Mouse (Mus musculus) CD4-positive, CD25-positive, alpha-beta regulatory T cell, adult 4 months (primary cell): ENCODE measurements around the gene Ppp1r14a. TPM values are rescaled to one million over a fixed set of nuclear protein-coding genes. Genes with fewer than 3 reads are reported as not detected.

Source experiments
- ATAC-seq: one replicate; pipeline ENCODE4 v1.8.0; 2017
- polyA plus RNA-seq, 2 experiments: library from polyadenylated mRNA; unstranded; fragments of 100-300 nt; shearing (Covaris generic); gene quantifications; one replicate each; pipeline ENCODE4 v1.2.1; 2017

Gene Ppp1r14a
- polyA plus RNA-seq, 2 experiments from 2014 or later, result not detected

DNA sequence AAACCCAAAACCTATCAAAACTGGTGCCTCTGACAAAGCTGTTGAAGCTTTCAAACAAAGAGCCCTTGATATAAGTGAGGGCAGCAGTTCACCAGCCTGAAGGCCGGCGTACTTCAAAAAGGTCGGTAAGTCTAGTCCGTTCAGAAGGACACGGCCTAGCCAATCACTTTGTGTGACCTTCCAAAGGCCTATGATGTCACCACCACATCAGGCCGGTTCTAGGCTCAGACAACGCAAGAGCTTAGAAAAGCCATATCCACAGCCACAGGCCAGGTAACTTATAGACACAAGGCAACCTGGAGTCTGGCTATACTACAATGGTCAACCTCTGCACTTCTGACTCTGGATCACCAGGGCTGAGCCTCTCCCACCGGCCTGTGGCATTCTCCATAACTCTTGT is 9.2 kb upstream of the Ppp1r14a start:
- ATAC-seq, result no peak

DNA sequence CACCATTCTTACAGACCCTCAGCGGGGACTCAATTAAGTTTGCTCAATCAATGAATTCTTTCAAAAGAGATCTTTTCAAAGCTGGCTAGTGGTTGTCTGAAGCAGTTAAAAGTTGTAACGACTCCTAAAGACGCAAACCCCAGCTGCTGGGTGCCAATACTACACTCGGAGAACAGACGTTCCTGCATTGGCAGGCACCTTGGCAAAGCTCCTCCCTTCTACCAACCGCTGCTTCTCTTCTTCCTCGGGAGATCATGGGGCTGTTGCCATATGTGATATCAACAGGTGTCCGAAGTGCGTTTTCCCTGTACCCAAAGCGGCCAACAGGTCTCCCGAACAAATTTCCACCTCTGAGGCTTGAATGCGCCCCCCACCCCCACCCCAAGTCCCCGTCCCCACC is 8.3 kb upstream of the Ppp1r14a start:
- ATAC-seq, result peak; percentile 34

DNA sequence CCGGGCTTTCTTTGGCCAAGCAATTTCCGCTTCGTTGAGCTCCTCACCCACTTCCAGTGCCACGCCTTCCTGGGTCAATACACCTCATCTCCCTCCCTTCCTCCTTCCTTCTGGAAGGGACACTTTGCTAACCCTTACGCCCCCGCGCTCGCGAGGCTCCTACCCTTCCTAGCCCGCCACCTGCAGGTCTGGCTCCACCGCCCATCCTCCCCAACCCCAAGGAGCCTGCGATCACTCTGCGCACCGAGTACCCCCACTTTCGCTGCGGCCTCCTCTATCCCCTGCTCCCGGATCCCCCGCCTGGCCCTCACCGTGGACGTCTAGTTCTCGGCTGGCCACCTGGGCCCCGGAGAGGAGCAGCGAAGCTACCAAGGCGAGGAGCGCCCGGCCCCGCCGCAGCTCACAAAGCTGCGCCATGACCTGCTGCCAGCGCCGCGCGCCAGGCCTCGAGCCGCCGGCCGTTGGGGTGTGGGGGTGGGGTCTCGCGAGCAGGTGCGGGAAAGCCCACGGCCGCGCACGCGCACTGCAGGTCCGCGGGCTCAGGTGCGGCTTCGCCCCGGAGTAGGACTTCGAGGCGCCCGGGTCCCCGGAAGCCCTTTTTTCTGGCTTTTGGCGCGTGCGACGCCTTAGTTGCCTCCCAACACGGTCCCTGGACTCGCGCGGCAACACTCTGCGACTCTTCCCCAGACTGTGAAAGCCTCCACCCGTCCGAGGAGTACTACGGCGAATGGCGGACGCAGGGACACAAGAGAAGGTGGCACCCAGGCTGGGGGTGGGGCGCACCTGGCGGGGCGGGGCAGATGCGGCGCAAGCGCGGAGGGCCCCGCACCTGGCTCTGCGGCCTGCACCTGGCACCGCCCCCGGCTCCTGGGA is 7.7 kb upstream of the Ppp1r14a start, which contains the start of gene Spint2:
Spint2 (minus strand) TSS at position 712 of the 873 bp plus-strand sequence.
- peak; percentile 73 for ATAC-seq

DNA sequence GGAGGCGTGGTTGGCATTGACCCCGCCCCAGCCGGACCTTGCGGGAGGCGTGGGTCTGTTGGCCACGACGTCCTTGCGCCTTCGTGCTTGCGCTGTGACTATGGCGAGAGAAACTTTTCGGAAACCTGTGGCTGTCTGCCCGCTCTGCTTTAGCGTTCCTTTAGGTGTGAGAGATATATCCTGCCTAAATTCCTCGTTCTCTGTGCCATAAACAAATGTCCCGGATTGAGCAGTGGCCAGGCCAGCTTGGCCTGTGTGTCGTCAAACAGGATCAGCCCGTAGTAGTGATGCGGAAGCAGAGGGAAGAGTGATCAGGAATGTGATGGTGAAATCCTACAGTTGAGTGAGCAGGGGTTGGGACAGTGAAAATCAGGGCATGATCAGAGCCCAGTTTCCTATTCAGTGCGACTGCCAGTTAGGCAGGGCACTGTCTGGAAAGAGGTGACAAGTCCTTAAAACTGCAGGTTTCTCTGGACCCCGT is 7.0 kb upstream of the Ppp1r14a start:
- no peak for ATAC-seq

DNA sequence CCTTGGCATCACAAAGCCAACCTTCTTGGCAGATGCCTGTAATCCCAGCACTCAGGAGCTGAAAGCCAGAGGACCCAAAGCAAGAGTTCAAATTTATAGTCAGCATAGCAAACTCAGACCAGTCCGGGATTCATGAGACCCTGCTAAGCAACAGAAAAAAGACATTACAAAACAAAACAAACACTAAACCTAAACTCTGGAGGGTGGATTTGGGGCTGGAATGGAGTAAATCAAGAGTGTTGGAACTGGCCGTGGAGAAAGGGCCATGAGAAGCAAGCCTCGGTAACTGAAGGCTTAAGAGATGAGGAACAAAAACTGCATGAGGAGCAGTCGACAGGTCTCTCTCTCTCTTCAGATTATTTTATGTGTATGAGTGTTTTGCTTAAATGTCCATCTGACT is 5.2 kb upstream of the Ppp1r14a start:
- no peak for ATAC-seq

DNA sequence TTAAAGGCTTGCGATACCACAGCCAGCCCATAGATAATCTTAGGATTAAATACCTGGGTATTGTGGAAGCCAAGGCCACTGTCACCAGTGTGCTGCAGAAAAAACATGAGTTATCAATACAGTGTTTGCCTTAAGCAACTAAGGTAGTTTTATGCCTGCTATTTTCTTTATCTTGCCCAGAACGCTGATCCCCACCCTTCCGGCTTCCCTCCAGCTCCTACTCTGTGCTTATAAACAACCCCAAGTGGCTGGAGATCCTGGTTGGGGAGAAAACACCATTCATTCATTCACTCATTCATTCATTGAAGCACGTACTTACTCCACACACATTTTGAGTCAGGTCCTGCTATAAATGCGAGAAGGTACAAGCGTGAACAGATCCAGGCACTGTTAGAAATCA is 4.6 kb upstream of the Ppp1r14a start:
- ATAC-seq, result no peak

DNA sequence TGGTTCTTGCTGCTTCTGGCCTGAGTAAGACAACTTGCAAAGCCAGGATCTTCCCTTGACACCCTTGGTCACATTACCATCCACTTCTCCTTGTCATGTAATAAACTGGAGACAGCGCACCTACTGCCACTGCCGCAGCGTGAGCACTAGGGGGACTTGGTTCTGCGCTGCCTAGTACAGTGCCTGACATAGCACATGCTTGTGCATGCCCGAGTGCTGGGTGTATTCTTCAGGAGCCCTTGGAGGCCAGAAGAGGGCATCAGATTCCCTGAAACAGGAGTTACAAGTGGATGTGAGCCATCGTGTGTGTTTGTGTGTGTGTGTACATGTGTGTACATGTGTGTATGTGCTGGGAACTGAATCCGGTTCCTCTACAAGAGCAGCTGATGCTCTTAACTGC is 1.6 kb upstream of the Ppp1r14a start:
- ATAC-seq, result no peak

DNA sequence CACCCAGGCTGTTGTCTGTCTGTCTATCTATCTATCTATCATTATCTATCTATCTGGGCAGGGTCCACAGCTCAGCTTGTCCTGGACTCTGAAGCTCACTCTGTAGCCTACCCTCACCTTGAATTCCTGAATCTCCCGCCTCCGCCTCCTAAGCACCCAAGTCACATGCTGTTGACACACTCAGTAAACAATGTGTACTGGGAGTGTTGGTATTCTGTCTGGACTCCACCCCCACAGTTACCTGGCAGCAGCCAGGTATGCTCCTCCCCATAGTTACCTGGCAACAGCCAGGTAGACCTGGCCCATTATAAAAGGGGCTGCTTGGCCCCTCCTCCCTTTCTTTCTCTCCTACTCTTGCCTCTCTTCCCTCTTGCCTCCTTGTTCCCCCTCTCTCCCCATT is 1.0 kb upstream of the Ppp1r14a start:
- no peak for ATAC-seq

DNA sequence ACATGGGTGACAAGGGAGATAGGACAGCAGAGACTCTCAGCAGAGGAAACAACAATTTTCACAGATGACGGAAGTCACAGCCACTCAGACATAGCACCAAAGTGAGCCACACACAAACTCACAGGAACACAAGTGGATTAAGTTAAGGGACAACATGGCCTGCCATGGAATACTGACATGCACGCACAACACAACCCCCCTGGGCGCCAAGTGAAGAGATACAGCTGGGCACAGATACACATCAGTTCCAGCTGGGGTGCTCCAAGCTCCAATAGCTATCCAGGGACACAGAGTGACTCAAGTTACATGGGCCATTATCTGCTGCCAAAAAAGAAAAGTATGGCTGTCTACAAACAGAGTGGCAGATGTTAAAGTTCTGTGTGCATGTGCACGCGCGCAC is 748 bp downstream of the Ppp1r14a start:
- no peak for ATAC-seq

DNA sequence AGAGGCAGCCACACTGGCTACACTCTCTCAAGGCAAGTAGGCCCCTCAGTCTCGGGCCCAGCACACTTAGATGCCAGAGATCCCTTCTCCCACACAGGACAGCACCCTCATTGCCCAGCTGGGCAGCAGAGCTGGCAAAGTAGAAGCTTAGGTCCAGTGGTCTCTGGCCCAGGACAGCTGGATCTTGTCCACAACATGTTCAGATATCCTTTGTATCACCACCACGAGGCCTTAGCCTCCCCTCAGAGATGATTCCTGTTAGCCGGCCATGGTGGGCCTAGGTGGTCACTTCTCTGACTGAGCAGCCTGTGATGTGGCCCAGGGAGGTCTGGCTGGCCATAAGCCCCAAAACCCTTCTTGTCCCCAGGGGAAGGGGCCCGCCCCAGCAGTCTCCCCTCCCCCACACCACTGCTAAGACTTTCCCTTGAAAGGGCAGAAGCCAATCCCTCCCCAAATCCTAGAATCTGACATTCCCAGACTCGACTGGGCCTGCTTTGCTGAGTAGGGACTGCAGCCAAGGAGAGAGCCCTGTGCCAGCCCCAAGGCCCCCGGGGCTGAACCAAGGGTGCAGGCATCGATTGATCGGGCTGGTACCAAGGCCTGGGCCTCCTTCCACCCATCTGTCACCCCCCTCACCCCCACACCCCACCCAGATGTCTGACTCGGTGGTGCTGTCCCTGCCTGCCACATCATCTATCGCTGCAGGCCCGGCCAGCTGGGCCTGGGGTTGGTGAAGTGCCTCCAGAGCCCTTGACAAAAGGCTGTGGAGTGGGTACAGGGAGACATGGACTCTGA is 1.8 kb downstream of the Ppp1r14a start:
- ATAC-seq, result no peak

DNA sequence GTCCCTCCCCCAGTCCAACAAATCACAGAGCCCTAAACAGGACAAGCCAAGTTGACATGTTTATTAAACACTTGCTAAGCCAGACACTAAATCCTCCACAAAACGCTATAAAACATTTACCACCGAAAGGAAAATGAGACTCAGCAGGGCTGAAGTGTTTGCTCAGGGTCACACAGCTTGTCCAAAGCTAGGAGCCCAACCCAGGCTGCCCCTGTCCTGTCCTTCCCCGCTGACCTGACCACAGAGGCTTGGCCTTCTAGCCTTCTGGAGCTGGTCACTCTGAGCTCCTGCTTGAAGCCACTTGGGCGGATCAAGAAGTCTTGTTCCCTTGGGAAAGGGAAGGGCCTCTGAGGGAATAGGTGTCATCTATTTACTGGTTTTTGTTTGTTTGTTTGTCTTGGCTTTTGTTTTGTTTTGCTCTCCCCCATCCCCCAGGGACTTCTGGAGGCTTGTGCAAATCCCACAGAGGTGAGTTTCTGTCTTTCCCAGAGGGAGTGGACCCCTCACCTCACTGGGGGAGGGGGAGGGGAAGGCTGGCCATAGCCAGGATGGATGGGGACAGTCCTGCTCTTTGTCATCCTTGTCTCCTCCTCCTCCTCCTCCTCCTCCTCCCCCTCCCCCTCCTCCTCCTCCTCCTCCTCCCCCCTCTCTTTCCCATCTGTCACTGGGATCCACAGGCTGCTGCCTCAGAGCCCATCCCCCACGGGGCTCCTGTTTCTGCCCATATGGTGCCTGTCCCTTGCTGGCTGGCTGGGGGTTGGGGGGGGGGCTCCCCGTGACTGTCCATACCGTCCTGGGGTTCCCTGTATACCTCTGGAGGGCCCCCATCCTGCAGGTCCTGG is 2.7 kb downstream of the Ppp1r14a start:
- no peak for ATAC-seq

DNA sequence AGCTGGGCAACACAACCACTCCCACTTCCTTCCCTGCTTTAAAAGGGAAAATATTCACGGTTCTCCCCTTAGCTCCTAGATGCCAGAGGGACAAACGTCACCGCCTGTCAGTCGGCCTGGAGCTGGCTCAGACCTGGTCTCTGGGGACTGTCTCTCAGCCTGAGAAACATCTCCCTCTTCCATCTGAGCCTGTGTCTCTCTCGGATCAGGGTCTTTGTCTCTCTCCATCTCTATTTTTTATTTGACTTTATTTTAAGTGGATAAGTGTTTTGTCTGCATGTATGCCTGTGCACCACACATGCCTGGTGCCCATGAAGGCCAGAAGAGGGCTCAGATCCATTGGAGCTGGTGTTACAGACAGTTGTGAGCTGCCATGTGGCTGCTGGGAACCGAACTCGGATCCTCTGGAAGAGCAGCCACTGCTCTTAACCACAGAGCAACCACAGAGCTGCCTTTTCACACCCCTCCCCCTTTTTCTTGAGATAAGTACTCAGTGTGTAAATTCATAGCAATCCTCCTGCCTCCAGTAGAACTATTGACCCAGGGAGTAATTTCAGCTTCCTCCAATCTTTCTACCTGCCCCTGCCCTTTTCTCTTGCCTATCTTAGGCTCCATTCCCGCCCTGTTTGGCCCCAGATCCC is 3.5 kb downstream of the Ppp1r14a start:
- ATAC-seq, result no peak

DNA sequence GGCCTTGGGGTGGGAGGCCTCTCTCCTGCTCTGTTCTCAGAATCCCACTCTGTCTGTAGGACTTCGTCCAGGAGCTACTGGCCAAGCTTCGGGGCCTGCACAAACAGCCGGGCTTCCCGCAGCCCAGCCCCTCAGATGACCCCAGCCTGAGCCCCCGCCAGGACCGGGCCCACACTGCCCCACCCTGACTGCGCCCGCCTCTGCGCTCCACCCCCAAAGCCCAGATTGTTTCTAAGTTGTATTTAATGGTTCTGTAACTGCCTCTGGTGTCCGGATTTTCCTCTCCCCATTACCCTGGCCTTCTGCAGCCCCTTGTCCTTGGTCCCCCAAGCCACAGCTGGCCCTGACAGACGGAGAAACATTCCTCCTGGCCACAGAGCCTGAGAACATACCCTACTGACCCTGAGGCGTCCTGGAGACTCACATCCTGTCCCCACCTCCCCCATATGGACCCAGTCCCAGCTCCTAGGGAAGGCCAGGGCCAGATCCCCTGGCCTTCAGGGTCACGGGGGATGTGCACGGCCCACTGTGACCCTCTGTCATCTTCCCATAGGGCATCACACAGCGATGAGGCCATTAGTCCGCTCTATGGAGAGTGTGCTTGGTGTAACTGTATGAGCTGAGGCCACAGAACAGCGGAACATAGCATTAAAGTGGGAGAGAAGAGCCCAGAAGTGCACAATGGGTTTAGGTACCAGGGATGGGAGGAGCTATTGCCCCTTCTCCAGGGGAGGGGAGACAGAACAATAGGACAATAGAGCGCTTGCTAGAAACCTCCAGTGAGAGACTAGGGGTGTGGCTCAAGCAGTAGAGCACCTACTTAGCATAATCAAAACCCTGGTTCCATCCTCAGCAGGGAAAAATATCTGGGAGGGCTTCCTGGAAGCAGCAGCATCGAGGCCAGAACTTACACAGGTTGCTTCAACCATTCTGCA is 4.3 kb downstream of the Ppp1r14a start:
- ATAC-seq, result no peak

DNA sequence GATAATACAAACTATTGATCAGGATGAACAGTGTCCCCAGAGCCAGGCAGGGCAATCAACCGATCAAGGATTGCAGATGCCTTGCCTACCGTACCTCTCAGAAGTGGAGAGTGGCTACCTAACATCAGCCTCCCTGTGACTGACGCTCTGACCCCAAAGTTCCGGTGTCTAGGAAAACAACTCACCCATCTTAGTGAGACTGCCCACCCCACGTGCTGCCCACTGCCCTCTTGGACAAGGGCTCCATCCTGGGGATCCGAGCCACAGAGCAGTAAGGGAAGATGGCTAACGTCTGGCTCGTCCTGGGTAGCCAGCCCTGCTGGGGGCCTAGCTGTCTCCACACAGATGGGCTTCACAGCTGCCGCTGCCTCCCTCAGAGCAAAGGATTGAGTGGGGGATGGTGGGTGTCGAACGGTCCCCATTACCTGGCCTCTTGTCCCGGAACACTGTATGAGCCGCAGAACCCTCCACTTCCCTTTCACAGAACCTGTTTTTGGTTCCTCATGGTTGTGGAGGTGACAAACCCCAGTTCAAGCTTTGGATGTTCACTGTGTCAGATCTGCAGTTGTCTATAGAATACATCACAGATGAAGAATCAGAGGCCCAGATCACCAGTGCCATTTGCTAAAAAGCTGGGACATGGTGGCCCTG is 5.1 kb downstream of the Ppp1r14a start:
- ATAC-seq, result no peak

DNA sequence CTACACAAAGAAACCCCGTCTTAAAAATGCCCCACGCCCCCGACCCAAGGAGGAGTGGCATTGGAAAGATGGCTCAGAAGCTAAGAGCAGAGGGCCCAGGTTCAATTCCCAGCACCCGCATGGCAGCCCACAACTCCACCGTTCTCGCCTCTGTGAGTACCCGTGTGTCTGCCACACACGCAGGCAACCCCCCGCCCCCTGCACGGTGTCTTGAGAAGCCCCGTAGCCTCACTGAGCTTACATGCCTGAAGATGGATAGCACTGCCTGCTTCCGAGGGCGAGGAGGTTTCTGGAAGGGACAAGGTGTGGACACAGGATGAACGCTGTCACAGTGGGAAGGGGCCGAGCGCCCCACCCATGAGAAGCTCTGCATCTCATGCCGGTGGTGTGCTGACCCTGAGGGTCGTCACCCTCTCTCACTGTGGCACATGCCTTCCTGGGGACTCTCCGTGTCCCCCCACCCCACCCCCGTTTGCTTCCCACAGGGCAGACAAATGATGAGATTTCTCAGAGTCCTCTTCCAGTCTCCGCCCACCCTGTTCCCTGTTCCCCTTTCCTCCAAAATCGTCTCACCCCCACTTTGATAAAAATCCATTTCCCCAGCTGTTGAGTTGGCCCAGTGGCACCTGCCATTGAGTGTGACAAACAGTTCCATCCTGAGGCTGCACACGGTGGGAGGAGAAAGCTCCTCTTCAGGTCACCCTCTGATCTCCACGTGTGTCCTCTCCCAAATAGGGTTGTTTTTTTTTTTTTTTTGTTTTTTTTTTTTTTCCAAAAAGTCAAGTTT is 6.9 kb downstream of the Ppp1r14a start:
- ATAC-seq, result no peak

DNA sequence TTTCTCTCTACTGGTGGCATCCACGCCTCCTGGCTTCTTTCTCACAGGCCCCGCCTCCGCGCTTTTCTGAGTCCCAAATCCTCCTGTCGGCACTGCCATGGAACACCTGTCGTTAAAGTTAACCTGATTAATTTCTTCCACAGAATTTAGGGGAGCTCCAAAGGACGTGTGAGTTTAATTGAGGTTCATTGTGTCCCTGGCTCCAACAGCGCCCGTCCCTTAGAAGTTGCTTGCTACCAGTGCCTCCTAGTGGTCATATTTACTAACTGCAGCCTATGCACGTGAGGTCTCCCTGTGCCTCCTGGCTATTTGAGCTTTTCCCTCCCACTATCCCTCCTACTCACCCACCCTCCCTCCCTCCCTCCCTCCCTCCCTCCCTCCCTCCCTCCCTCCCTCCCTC is 7.9 kb downstream of the Ppp1r14a start:
- peak; percentile 74 for ATAC-seq

DNA sequence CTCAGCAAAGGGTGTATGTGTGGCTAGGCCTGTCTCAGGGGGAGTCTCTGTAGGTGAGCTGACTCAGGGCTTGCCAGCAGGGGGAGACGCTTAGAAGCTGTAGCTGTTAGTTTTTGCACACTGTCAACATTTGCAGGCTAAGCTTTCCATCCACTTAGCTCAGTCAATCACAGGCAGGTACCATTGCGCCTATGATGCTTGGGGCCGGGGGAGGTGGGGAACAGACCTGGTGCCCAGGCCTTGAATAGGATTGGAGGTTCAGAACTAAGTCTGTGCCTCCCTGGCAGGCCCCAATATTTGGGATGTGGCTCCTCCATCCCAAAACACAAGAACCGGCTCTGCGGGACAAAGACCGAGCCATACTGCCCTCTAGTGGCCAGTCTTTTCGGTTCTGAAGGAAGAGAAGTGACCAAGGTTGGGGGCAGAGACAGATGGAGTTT is 12.0 kb downstream of the Ppp1r14a start:
- no peak for ATAC-seq

DNA sequence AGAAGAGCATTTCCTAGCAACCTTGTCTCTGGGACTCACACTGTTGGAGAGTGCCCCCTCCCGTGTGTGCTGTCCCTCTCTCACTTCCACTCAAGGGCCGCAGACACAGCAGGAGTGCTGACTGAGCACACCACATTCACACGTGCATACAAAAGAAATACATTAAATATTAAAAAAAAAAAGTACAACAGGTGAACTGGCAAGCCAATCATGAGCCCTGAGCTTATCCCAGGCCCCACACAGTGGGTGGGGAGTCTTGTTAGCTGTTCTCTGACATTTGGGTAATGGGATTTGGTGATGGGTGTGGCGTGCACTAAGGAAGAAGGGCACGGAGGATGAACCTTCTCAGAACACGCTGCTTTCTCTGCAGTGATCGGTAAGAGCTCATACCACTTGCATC is 13.5 kb downstream of the Ppp1r14a start:
- no peak for ATAC-seq

DNA sequence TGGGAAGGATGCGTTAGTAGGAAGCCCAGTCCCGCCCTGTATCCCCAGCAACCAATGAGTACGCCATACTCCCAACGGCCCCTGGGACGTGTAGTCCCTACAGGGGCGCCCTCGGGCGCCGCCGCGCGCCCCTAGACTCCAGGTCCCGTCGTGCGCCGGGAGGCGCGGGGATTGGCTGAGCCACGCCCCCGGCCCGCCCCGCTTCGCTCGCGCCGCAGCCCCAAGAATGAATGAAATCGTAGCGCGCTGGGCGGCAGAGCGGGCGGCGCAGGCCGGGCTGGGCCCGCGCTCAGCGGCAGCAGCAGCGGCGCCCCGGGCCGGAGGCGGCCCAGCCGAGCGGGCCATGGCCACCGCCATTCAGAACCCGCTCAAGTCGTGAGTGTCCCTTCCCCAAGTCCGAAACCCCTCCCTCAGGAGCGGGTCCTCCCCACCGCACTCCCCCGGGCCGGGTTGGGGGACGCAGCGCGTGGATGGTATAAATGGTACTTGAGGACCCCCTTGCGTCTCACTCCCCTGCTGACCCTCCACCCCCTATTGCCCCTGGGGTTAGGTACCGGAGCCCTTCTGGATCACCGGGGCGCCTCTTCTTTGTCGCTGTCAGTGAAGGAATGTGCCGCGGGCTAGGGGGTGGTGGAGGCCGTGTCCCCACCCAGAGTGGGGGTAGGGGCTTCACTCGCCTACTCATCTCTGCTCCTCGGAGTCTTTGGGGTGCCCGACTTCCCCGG is 14.8 kb downstream of the Ppp1r14a start, which contains the start of gene Dpf1:
Dpf1 (plus strand) TSS at position 214 of the 725 bp plus-strand sequence.
- ATAC-seq, result peak; percentile 56
